In the genomic region with DNA sequence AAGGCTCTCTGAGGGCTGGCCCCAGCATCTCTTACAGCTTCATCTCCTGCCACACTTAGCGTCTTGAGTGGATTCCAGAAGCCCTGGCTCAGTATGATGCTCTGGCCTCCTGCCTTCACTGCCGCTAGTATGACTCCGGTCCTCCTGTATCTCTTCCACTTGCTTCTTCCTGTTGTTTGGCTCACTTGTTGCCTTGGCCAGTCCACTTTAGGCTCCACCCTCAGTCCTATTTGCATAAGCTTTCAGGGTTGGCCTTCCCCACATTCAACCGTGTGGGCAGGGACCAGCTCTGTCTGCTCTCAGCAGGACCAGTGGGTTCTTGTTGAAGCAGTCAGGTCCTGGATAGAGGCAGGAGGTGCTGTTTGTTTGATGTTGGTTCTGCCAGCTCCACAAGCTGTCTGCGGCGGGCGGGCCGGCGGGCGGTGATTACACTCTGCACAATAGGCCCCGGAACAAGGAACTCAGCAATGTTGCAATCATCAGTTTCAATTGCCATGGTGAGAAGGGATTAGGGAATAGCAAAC, we compare ENCODE assay signal across 8 mouse cellular contexts.
DNase-seq lines count a peak whose midpoint lies in the region; ATAC-seq lines count a peak whose summit lies in the region.

No protein-coding gene starts in this region.

- no peaks in the 10 kb centered on the region for H3K27me3 ChIP-seq in embryonic facial prominence, embryonic 11.5 days (ENCODE audit: control insufficient read depth, insufficient read depth, low read length)
- H3K27me3 ChIP-seq in heart, embryonic 11.5 days (ENCODE audit: control insufficient read depth, insufficient read depth, low read length) = peaks cover 3% of the 10 kb centered on the region; the same call in 1 of the 2 replicates
- H3K27me3 ChIP-seq in liver, embryonic 16.5 days (ENCODE audit: control insufficient read depth, insufficient read depth, low read depth, low read length) = no peaks in the 10 kb centered on the region
- H3K27me3 ChIP-seq in neural tube, embryonic 15.5 days (replicated peaks) = peaks cover 17% of the 10 kb centered on the region

- no peak overlapping the region for H3K9ac ChIP-seq in embryonic facial prominence, embryonic 11.5 days (replicated peaks; ENCODE audit: low read length)
- no peak overlapping the region for H3K9ac ChIP-seq in heart, embryonic 11.5 days (ENCODE audit: low read depth, low read length)
- no peak overlapping the region for H3K9ac ChIP-seq in liver, embryonic 16.5 days (ENCODE audit: low read depth, low read length)
- no peak overlapping the region for H3K9ac ChIP-seq in neural tube, embryonic 15.5 days (replicated peaks)

- H3K4me3 ChIP-seq in embryonic facial prominence, embryonic 11.5 days (ENCODE audit: low read depth, low read length) = no peak overlapping the region
- H3K4me3 ChIP-seq in heart, embryonic 11.5 days (ENCODE audit: low read depth, low read length) = peak overlapping the region; percentile 29
- peak overlapping the region; percentile 1; the same call in 1 of the 2 replicates for H3K4me3 ChIP-seq in liver, embryonic 16.5 days (ENCODE audit: low read depth, low read length)
- H3K4me3 ChIP-seq in neural tube, embryonic 15.5 days (replicated peaks) = no peak overlapping the region

- H3K36me3 ChIP-seq in embryonic facial prominence, embryonic 11.5 days (replicated peaks; ENCODE audit: control insufficient read depth, insufficient read depth, low read depth, low read length) = no peaks in the 10 kb centered on the region
- H3K36me3 ChIP-seq in heart, embryonic 11.5 days (ENCODE audit: control insufficient read depth, insufficient read depth, low read length) = no peaks in the 10 kb centered on the region
- H3K36me3 ChIP-seq in liver, embryonic 16.5 days (ENCODE audit: control insufficient read depth, insufficient read depth) = no peaks in the 10 kb centered on the region
- H3K36me3 ChIP-seq in neural tube, embryonic 15.5 days = no peaks in the 10 kb centered on the region

- peak; percentile 24; the same call in 1 of the 2 replicates for ATAC-seq in frontal cortex, adult (ENCODE audit: low TSS enrichment)
- ATAC-seq in embryonic facial prominence, embryonic 11.5 days (replicated peaks; ENCODE audit: insufficient number of reproducible peaks, low FRiP score, low TSS enrichment, low read depth) = peak; percentile 67
- ATAC-seq in heart, embryonic 11.5 days (replicated peaks; ENCODE audit: insufficient number of reproducible peaks, low FRiP score, low TSS enrichment) = peak; percentile 86
- peak; percentile 75 for ATAC-seq in liver, embryonic 16.5 days (ENCODE audit: low read depth)
- ATAC-seq in neural tube, embryonic 15.5 days (ENCODE audit: low FRiP score) = 0 out of 2 replicates have a peak, but pooled peaks have one; percentile 35

- H3K27ac ChIP-seq in embryonic facial prominence, embryonic 11.5 days (replicated peaks; ENCODE audit: low read depth, low read length) = no peak overlapping the region
- H3K27ac ChIP-seq in heart, embryonic 11.5 days (ENCODE audit: low read depth, low read length) = no peak overlapping the region; the same call in 1 of the 2 replicates
- H3K27ac ChIP-seq in liver, embryonic 16.5 days (ENCODE audit: low read length) = no peak overlapping the region; the same call in 1 of the 2 replicates
- 0 out of 2 replicates have a peak overlapping the region, but pooled peaks have one; percentile 6 for H3K27ac ChIP-seq in neural tube, embryonic 15.5 days (replicated peaks)

- H3K9me3 ChIP-seq in embryonic facial prominence, embryonic 11.5 days (replicated peaks; ENCODE audit: control insufficient read depth, low read length) = no peaks in the 10 kb centered on the region
- no peaks in the 10 kb centered on the region for H3K9me3 ChIP-seq in heart, embryonic 11.5 days (replicated peaks; ENCODE audit: control insufficient read depth, low read length)
- H3K9me3 ChIP-seq in liver, embryonic 16.5 days (replicated peaks; ENCODE audit: control insufficient read depth, low read length) = no peaks in the 10 kb centered on the region
- no peaks in the 10 kb centered on the region for H3K9me3 ChIP-seq in neural tube, embryonic 15.5 days (replicated peaks)

- H3K4me2 ChIP-seq in embryonic facial prominence, embryonic 11.5 days (ENCODE audit: low read depth, low read length) = no peak overlapping the region
- peak overlapping the region; percentile 64 for H3K4me2 ChIP-seq in heart, embryonic 11.5 days
- peak overlapping the region; percentile 8 for H3K4me2 ChIP-seq in liver, embryonic 16.5 days (ENCODE audit: low read depth, low read length)
- peak overlapping the region; percentile 37 for H3K4me2 ChIP-seq in neural tube, embryonic 15.5 days

- H3K4me1 ChIP-seq in embryonic facial prominence, embryonic 11.5 days (ENCODE audit: control insufficient read depth, insufficient read depth, low read length) = no peaks in the 10 kb centered on the region
- peaks cover 6% of the 10 kb centered on the region; the same call in 1 of the 2 replicates for H3K4me1 ChIP-seq in heart, embryonic 11.5 days (ENCODE audit: control insufficient read depth, insufficient read depth, low read length)
- no peaks in the 10 kb centered on the region; the same call in 1 of the 2 replicates for H3K4me1 ChIP-seq in liver, embryonic 16.5 days (ENCODE audit: control insufficient read depth, low read depth, low read length)
- H3K4me1 ChIP-seq in neural tube, embryonic 15.5 days = peaks cover 30% of the 10 kb centered on the region

- DNase-seq in frontal cortex, postnatal 25 days (ENCODE audit: low spot score in 2 of 2) = no peak
- peak; percentile 66 for DNase-seq in embryonic facial prominence, embryonic 11.5 days (ENCODE audit: low spot score)
- DNase-seq in kidney, adult 9 months = peak; percentile 36
- no peak for DNase-seq in spleen, adult 12 weeks (ENCODE audit: low spot score)

- 1% methylated on average over 11 of the region's 11 CpGs for WGBS in embryonic facial prominence, embryonic 11.5 days
- WGBS in heart, embryonic 11.5 days (ENCODE audit: insufficient replicate concordance) = 1% methylated on average over 11 of the region's 11 CpGs
- 10% methylated on average over 11 of the region's 11 CpGs for WGBS in liver, embryonic 16.5 days (ENCODE audit: insufficient replicate concordance)
- WGBS in neural tube, embryonic 15.5 days = 2% methylated on average over 11 of the region's 11 CpGs

Comparison
In these comparisons a context has a peak if more than half of its experiments do, and no peak if none do; other contexts are left out.
1. ATAC-seq: peak in every context shown above with its lines; median percentile 86 in heart, embryonic 11.5 days; 75 in liver, embryonic 16.5 days; 67 in embryonic facial prominence, embryonic 11.5 days; 35 in neural tube, embryonic 15.5 days; 24 in frontal cortex, adult.
2. DNase-seq: peak in embryonic facial prominence, embryonic 11.5 days (single experiment) and kidney, adult 9 months (single experiment); none in frontal cortex, postnatal 25 days (0 of 2) and spleen, adult 12 weeks (single experiment).
3. H3K4me3 ChIP-seq: peak in heart, embryonic 11.5 days (single experiment) and liver, embryonic 16.5 days (single experiment); none in embryonic facial prominence, embryonic 11.5 days (single experiment) and neural tube, embryonic 15.5 days (single experiment).